Mouse (Mus musculus): Measurements from ENCODE around the gene Bmx. TPM values are rescaled to one million over a fixed set of nuclear protein-coding genes. Genes with fewer than 3 reads are reported as not detected.

Gene Bmx
- not detected for polyA plus RNA-seq (2017; shearing (Covaris generic))

DNA sequence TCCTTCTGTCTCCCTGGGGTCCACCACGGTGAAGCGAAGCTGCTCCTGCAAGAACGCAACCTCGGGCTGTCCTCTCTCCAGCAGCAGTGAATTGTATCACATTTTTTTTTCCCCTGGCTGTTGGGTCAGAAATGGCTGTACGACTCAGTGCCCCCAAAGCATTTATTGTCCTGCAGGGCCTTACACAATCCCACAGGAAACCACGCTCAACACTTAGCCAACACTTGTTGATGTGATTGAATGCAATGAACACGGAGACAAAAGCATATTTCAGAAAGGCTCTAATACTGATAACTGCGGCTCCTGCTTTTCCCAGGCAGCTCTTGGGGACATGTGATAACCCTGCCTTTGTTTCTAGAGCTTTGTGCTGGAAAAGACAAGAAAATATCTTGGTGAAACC lies at the start of gene Bmx:
Gene Bmx, minus strand, starts transcription at position 137 of the 400 bp plus-strand sequence.

DNA sequence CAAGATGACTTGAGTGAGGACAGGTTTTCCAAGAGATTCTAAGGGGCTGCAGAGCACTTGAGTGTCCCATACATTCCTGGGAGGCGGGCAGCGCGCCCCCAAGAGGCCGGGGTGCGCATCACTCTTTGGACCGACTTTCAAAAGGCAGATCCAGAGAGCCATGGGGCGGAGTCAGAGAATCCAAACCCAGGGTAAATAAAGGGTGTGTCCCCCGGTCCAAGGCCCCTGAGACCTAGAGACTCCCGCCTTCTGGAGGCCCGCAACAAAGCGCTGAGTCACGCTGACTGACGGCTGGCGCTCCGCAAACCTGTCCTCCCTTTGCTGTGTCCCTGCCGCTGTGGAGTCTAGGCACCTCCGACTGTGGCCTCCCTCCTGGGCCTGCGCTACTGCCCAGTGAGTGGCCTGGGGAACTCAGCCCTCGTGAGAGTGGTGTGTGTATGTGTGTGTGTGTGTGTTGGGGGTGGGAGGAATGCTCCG lies 11.3 kb upstream of the Bmx start, which contains the start of gene Pir:
Gene Pir, plus strand, starts transcription at position 87 of the 477 bp plus-strand sequence.

Other genes with a start within 250 kb of the Bmx start
- 4.2 TPM for gene Car5b, start 230.2 kb downstream of the Bmx start, polyA plus RNA-seq (2017; shearing (Covaris generic))
- 5.5 TPM for gene Siah1b, start 181.7 kb downstream of the Bmx start, polyA plus RNA-seq (2017; shearing (Covaris generic))
- not detected for gene Cltrn, start 169.4 kb downstream of the Bmx start, polyA plus RNA-seq (2017; shearing (Covaris generic))
- not detected for gene Ace2, start 118.9 kb downstream of the Bmx start, polyA plus RNA-seq (2017; shearing (Covaris generic))
- gene Pir, start 11.2 kb upstream of the Bmx start, polyA plus RNA-seq (2017; shearing (Covaris generic)): 0.16 TPM
- gene Vegfd, start 115.2 kb upstream of the Bmx start, polyA plus RNA-seq (2017; shearing (Covaris generic)): not detected
- 13.5 TPM for gene Piga, start 161.6 kb upstream of the Bmx start, polyA plus RNA-seq (2017; shearing (Covaris generic))
- not detected for gene Asb11, start 178.8 kb upstream of the Bmx start, polyA plus RNA-seq (2017; shearing (Covaris generic))
- not detected for gene Asb9, start 248.1 kb upstream of the Bmx start, polyA plus RNA-seq (2017; shearing (Covaris generic))

All from inflammation-experienced regulatory T-cells, adult 16 weeks (primary cell).